In the genomic region with DNA sequence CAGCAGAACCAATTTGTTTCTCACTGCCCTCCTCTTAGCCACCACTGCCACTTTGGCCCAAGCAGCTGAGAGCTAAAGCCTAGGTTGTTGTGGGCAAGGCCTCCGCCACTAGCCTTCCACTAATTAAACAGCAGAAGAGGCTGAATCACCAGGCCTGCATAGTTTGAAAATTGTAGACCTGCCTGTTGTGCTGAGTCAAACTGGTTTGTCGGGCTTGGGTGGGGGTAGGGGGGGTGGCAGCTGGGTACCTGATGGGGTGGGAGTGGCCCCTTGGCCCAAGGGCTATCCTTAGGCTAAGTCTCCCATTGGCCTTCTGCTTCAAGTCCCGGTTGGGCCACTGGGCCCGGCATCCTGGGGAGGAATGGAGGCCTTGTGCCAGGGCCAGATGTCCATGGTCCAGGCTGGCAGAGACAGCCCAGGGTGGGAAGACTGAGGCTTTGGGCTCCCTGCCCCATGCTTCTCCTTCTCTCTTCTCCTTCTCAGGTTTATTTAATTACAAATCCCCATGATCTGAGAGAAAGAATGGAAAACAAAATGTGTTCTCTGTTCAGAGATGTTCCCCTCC, we compare ENCODE assay signal across 8 mouse cellular contexts. TPM values are rescaled to one million over a fixed set of nuclear protein-coding genes. Genes with fewer than 3 reads are reported as not detected.
DNase-seq lines count a peak whose midpoint lies in the region; ATAC-seq and TF ChIP-seq lines count a peak whose summit lies in the region.
"Had no signal": no experiment of that assay in that cellular context is flagged by ENCODE, and none has a peak within 500 bp of the region (broad histone marks: within the 10 kb centered on the region; RNA-seq: fewer than 3 reads in every experiment).

No protein-coding gene starts in this region.

- H3K27ac ChIP-seq in layer of hippocampus, adult 2 months = peak overlapping the region; percentile 19; the same call in 1 of the 2 replicates
- no peak overlapping the region for H3K27ac ChIP-seq in hindbrain, embryonic 12.5 days
- peak overlapping the region; percentile 39 for H3K27ac ChIP-seq in stomach, embryonic 14.5 days (ENCODE audit: low read length)

- H3K9me3 ChIP-seq in hindbrain, embryonic 12.5 days (replicated peaks) = no peaks in the 10 kb centered on the region
- H3K9me3 ChIP-seq in stomach, embryonic 14.5 days (ENCODE audit: control insufficient read depth, low read depth, low read length) = no peaks in the 10 kb centered on the region

- 0 out of 2 replicates have a peak, but pooled peaks have one; percentile 8 for TF ChIP-seq POLR2A in lung, adult 2 months (IDR thresholded peaks at IDR 0.05; ENCODE audit: borderline replicate concordance, extremely low read depth, low read depth, low read length)

- no peaks in the 10 kb centered on the region for H3K36me3 ChIP-seq in hindbrain, embryonic 12.5 days
- H3K36me3 ChIP-seq in stomach, embryonic 14.5 days (ENCODE audit: control insufficient read depth, insufficient read depth, low read length) = peaks cover 3% of the 10 kb centered on the region; the same call in 1 of the 2 replicates

- H3K9ac ChIP-seq in hindbrain, embryonic 12.5 days = peak overlapping the region; percentile 9; the same call in 1 of the 2 replicates
- H3K9ac ChIP-seq in stomach, embryonic 14.5 days (replicated peaks; ENCODE audit: low read depth, low read length) = 0 out of 2 replicates have a peak overlapping the region, but pooled peaks have one; percentile 99

- 0 out of 2 replicates have a peak, but pooled peaks cover 3% of the 10 kb centered on the region for H3K27me3 ChIP-seq in hindbrain, embryonic 12.5 days
- H3K27me3 ChIP-seq in stomach, embryonic 14.5 days (ENCODE audit: control insufficient read depth, insufficient read depth, low read length) = no peaks in the 10 kb centered on the region

- no peak for TF ChIP-seq CTCF in layer of hippocampus, adult 2 months (conservative IDR thresholded peaks at IDR 0.05)
- TF ChIP-seq CTCF in lung, adult 2 months (IDR thresholded peaks at IDR 0.05; ENCODE audit: insufficient read depth, low read length) = no peak

- no peak for ATAC-seq in hindbrain, embryonic 12.5 days (ENCODE audit: low FRiP score)
- ATAC-seq in stomach, embryonic 14.5 days (ENCODE audit: insufficient number of reproducible peaks, insufficient read depth, low FRiP score, low read depth) = no peak

- no peak overlapping the region; the same call in 1 of the 2 replicates for H3K4me3 ChIP-seq in layer of hippocampus, adult 2 months
- 0 out of 2 replicates have a peak overlapping the region, but pooled peaks have one; percentile 79 for H3K4me3 ChIP-seq in hindbrain, embryonic 12.5 days
- H3K4me3 ChIP-seq in lung, adult 2 months (replicated peaks; ENCODE audit: extremely low read depth, low read depth, low read length) = no peak overlapping the region
- H3K4me3 ChIP-seq in stomach, embryonic 14.5 days (ENCODE audit: low read depth, low read length) = peak overlapping the region; percentile 98; the same call in 1 of the 2 replicates

- H3K4me1 ChIP-seq in hindbrain, embryonic 12.5 days = peaks cover 66% of the 10 kb centered on the region
- peaks cover 15% of the 10 kb centered on the region; the same call in 1 of the 2 replicates for H3K4me1 ChIP-seq in lung, adult 2 months (ENCODE audit: control insufficient read depth, insufficient read depth, low read length)
- H3K4me1 ChIP-seq in stomach, embryonic 14.5 days (ENCODE audit: control insufficient read depth, insufficient read depth, low read length) = peaks cover 54% of the 10 kb centered on the region

- DNase-seq in layer of hippocampus, adult 2 months (ENCODE audit: low spot score in 2 of 2) = no peak
- no peak for DNase-seq in layer of hippocampus, adult 11-12 months (ENCODE audit: low spot score)
- DNase-seq in lung, adult 2 months = peak; percentile 52
- DNase-seq in left cerebral cortex, adult 8-10 months (ENCODE audit: low spot score in 2 of 2) = no peak
- DNase-seq in MN1 (ENCODE audit: low spot score) = no peak
- DNase-seq: gastrocnemius, postnatal 25 days had no signal

- peak overlapping the region; percentile 71 for H3K4me2 ChIP-seq in hindbrain, embryonic 12.5 days (replicated peaks)
- peak overlapping the region; percentile 70 for H3K4me2 ChIP-seq in stomach, embryonic 14.5 days (replicated peaks; ENCODE audit: low read depth, low read length)

- 90% methylated on average over 4 of the region's 4 CpGs for WGBS in hindbrain, embryonic 12.5 days
- WGBS in lung, adult 2 months = 39% methylated on average over 4 of the region's 4 CpGs
- WGBS in stomach, embryonic 14.5 days = 60% methylated on average over 4 of the region's 4 CpGs

RNA-seq across cellular contexts. Expression of a gene that starts 3.5 kb away (rescaled TPM):
- 10 to 100 TPM; 18.6 to 19.3 TPM for total RNA-seq in layer of hippocampus, adult 2 months (2021)
- 29.1 and 30.2 TPM in 2 replicates for polyA plus RNA-seq in hindbrain, embryonic 12.5 days (2016; fragmentation: Nextera tagmentation; extraction: Ambion mirVana)
- polyA plus RNA-seq in lung, adult 2 months (2012; rRNA removed) = 43.9 and 50.5 TPM in 2 replicates
- 24.3 and 27.6 TPM in 2 replicates for polyA plus RNA-seq in stomach, embryonic 14.5 days (2014; fragmentation: Nextera tagmentation; extraction: Ambion mirVana)
- total RNA-seq in left cerebral cortex, adult 8-10 months (2022) = 10 to 100 TPM; 18.4 to 21.0 (median 19.9) TPM

RNA-seq across cellular contexts. Expression of a gene that starts 54.3 kb away (rescaled TPM):
- under 1 TPM; 0.64 to 0.98 TPM for total RNA-seq in layer of hippocampus, adult 2 months (2021)
- polyA plus RNA-seq in hindbrain, embryonic 12.5 days (2016; fragmentation: Nextera tagmentation; extraction: Ambion mirVana) = not detected in 2 replicates
- 27.9 TPM in 1 of 2 replicates, not detected in the other for polyA plus RNA-seq in lung, adult 2 months (2012; rRNA removed)
- 0.31 and 0.55 TPM in 2 replicates for polyA plus RNA-seq in stomach, embryonic 14.5 days (2014; fragmentation: Nextera tagmentation; extraction: Ambion mirVana)
- 1 to 10 TPM in 3 of 4 experiments, under 1 TPM in 1; 0.95 to 1.9 (median 1.1) TPM for total RNA-seq in left cerebral cortex, adult 8-10 months (2022)
- total RNA-seq: gastrocnemius, postnatal 25 days had no signal

Comparison
In these comparisons a context has a peak if more than half of its experiments do, and no peak if none do; other contexts are left out.
1. H3K4me3 ChIP-seq: peak in hindbrain, embryonic 12.5 days (single experiment) and stomach, embryonic 14.5 days (single experiment); none in layer of hippocampus, adult 2 months (single experiment) and lung, adult 2 months (single experiment).